Mouse (Mus musculus) midbrain, postnatal 0 days (tissue): Measurements from ENCODE around the gene Itga6. TPM values are rescaled to one million over a fixed set of nuclear protein-coding genes. Genes with fewer than 3 reads are reported as not detected.

Experiments
- ATAC-seq: fragments of 200-750 bp; cut with Nextera tagmentation; 2 replicates; pipeline ENCODE4 v1.8.0; 2017; ENCODE audit warnings: moderate number of reproducible peaks, mild to moderate bottlenecking, moderate TSS enrichment, moderate library complexity; ENCODE audit not compliant: low FRiP score
- DNase-seq: peaks from one replicate; pipeline ENCODE4 v3.0.0-alpha.2; 2015; ENCODE audit warnings: low spot score
- H3K27ac ChIP-seq: fragments of 300-500 bp; sonication (generic); 2 replicates; pipeline ENCODE4 v1.5.1; 2014; ENCODE audit warnings: low read depth, mild to moderate bottlenecking, low read length, mixed read lengths
- H3K27me3 ChIP-seq: fragments of 300-500 bp; sonication (generic); 2 replicates; pipeline ENCODE4 v1.6.1; 2014; ENCODE audit warnings: low read length, control low read depth, mixed read lengths; ENCODE audit not compliant: insufficient read depth
- H3K36me3 ChIP-seq: fragments of 300-500 bp; sonication (generic); 2 replicates; pipeline ENCODE4 v1.6.1; 2014; ENCODE audit warnings: low read length, control low read depth, mixed read lengths; ENCODE audit not compliant: insufficient read depth
- H3K4me1 ChIP-seq: fragments of 300-500 bp; sonication (generic); 2 replicates; pipeline ENCODE4 v1.6.1; 2014; ENCODE audit warnings: mild to moderate bottlenecking, control low read depth, antibody characterized with exemption, low read length, mixed read lengths; ENCODE audit not compliant: insufficient read depth
- H3K4me2 ChIP-seq: fragments of 300-500 bp; sonication (generic); 2 replicates; pipeline ENCODE4 v1.6.1; 2014; ENCODE audit warnings: low read depth, mild to moderate bottlenecking, low read length, mixed read lengths; ENCODE audit not compliant: poor library complexity, severe bottlenecking
- H3K4me3 ChIP-seq: fragments of 300-500 bp; sonication (generic); 2 replicates; pipeline ENCODE4 v1.5.1; 2014; ENCODE audit warnings: low read depth, mild to moderate bottlenecking, low read length, moderate library complexity
- H3K9ac ChIP-seq: fragments of 300-500 bp; sonication (generic); replicated peaks from 2 replicates; pipeline ENCODE4 v1.6.1; 2014; ENCODE audit warnings: mild to moderate bottlenecking, low read length, moderate library complexity, mixed read lengths; ENCODE audit not compliant: poor library complexity, severe bottlenecking
- H3K9me3 ChIP-seq: fragments of 300-500 bp; sonication (generic); 2 replicates; pipeline ENCODE4 v1.6.1; 2016; ENCODE audit warnings: low read length, control low read depth
- CTCF ChIP-seq: IDR thresholded peaks from 2 replicates; pipeline ENCODE4 v1.5.1; 2016; ENCODE audit warnings: antibody characterized with exemption, mild to moderate bottlenecking
- WGBS: fragments of 180-500 bp; shearing (Covaris S2); extraction: QIAGEN DNeasy Blood & Tissue Kit; methylation state at CpG from one replicate; pipeline ENCODE4 v1.1.7; 2014; 5-methylcytosine and 5-hydroxymethylcytosine counted together
- polyA plus RNA-seq: library from polyadenylated mRNA; unstranded; fragments of >200 nt; fragmentation: Nextera tagmentation; extraction: Ambion mirVana; gene quantifications from 2 replicates; pipeline ENCODE4 v1.2.1, GENCODE M21; 2015
- total RNA-seq: library from RNA; depleted of rRNA; stranded (reverse); fragments of >200 nt; gene quantifications from 2 replicates; pipeline ENCODE4 v1.2.3, GENCODE M21; 2014

Itga6 gene
- total and polyA plus RNA-seq, 2 experiments from 2014 or later, result 16.0 to 38.9 TPM

DNA sequence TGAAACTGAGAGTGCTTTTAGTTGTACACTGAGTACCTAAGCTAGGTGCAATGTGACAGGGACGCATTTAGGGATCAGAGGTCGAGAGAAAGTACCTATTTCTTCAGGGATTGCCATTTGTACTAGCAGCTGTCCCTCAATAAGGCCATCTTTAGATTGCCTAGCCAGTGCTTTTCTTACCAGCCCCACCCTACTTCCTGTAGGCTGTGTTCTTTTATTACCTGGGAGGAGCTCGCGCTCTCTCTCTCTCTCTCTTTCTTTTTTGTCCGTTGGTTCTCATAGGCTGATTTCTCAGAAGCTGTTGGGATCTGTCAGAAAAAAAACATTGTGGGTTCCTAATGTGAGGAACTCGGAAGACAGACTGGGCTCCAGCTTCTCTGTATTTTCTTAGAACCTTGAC lies 55.4 kb downstream of the Itga6 start:
- Histone ChIP-seq H3K36me3 (no peaks in the 10 kb centered on the region), H3K4me1 (no peaks in the 10 kb centered on the region), H3K27ac (no peak overlapping the region), H3K4me3 (no peak overlapping the region), H3K27me3 (no peaks in the 10 kb centered on the region), H3K9ac (no peak overlapping the region), H3K4me2 (no peak overlapping the region), H3K9me3 (no peaks in the 10 kb centered on the region)
- TF ChIP-seq CTCF, result no peak
- 86% methylated on average over 6 of the region's 6 CpGs for WGBS
- ATAC-seq, result no peak
- no peak for DNase-seq

DNA sequence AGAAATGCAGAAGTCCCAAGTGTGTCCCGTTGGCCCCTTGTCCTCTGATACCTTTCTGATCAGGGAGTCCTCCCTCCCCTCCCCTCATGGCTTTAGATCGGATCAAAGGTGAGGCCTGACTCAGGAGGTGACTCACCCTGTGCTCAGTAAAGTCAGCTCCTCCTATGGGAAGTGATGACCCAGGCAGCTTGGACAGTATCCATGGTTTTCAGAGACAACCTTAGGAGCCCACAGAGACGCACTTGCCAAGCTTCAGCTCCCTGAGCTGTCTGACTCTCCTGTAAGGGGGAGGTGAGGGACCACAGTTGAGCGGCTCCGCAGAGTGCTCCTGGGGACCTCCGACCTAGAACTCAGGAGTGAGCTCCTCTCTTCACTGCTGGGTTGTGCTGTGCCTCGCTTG lies 56.3 kb downstream of the Itga6 start:
- ATAC-seq, result no peak
- no peak overlapping the region for H3K9ac ChIP-seq
- H3K4me1 ChIP-seq, result no peaks in the 10 kb centered on the region

DNA sequence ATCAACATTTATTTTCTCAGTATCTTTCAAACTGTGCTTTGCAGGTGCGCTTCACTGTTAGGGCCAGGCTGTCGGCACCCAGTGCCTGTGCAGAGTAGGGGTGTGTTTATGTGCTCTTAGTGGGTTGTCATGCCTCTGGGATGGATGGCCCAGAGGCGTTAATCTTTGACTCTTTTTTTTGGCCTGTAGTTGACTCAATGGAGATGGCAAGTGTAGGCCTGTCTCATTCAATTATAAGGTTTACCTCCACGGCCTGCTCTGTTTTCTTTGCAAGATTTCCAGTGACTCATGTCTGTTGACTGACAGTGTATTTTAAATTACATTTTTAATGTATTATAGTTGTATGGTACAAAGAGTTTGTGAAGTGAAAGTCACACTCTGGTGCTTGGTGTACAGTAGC lies 56.7 kb downstream of the Itga6 start:
- Histone ChIP-seq H3K27ac (no peak overlapping the region), H3K9ac (no peak overlapping the region), H3K9me3 (no peaks in the 10 kb centered on the region), H3K4me3 (no peak overlapping the region), H3K4me1 (no peaks in the 10 kb centered on the region), H3K4me2 (no peak overlapping the region), H3K36me3 (no peaks in the 10 kb centered on the region), H3K27me3 (no peaks in the 10 kb centered on the region)
- ATAC-seq (no peak), DNase-seq (no peak)
- WGBS, result 78% methylated on average over 4 of the region's 4 CpGs
- TF ChIP-seq CTCF, result no peak

More for the DNA sequence above, 56.3 kb downstream of the Itga6 start:
- no peak overlapping the region for H3K27ac ChIP-seq
- no peak overlapping the region for H3K4me3 ChIP-seq
- WGBS, result 72% methylated on average over 7 of the region's 7 CpGs
- TF ChIP-seq CTCF, result no peak
- no peaks in the 10 kb centered on the region for H3K36me3 ChIP-seq
- H3K4me2 ChIP-seq, result no peak overlapping the region
- no peak for DNase-seq
- H3K9me3 ChIP-seq, result no peaks in the 10 kb centered on the region
- H3K27me3 ChIP-seq, result no peaks in the 10 kb centered on the region

DNA sequence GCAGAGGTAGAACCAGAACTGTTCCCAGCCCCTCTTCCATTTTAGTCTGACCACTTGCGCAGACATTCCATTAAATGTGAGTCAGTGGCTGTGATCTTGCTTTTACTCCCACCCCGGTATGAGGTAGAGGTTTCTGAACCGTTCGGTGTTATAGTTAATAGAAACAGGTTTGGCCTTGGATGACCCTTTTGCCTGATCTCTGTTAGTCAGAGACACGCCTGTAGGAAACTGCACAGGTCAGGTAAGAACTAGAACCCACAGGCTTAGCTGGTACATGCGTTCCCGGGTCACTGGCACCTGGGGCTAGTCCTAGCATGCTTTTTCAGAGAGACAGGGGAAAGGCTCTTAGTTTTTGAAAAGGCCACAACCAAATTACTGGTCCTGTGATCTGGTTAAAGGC lies 59.7 kb downstream of the Itga6 start:
- H3K9ac ChIP-seq, result no peak overlapping the region
- 91% methylated on average over 7 of the region's 7 CpGs for WGBS
- H3K4me1 ChIP-seq, result no peaks in the 10 kb centered on the region
- no peak for TF ChIP-seq CTCF
- H3K4me3 ChIP-seq, result no peak overlapping the region
- DNase-seq, result no peak
- H3K9me3 ChIP-seq, result no peaks in the 10 kb centered on the region
- H3K27me3 ChIP-seq, result no peaks in the 10 kb centered on the region
- no peaks in the 10 kb centered on the region for H3K36me3 ChIP-seq
- H3K27ac ChIP-seq, result no peak overlapping the region
- no peak overlapping the region for H3K4me2 ChIP-seq
- no peak for ATAC-seq

DNA sequence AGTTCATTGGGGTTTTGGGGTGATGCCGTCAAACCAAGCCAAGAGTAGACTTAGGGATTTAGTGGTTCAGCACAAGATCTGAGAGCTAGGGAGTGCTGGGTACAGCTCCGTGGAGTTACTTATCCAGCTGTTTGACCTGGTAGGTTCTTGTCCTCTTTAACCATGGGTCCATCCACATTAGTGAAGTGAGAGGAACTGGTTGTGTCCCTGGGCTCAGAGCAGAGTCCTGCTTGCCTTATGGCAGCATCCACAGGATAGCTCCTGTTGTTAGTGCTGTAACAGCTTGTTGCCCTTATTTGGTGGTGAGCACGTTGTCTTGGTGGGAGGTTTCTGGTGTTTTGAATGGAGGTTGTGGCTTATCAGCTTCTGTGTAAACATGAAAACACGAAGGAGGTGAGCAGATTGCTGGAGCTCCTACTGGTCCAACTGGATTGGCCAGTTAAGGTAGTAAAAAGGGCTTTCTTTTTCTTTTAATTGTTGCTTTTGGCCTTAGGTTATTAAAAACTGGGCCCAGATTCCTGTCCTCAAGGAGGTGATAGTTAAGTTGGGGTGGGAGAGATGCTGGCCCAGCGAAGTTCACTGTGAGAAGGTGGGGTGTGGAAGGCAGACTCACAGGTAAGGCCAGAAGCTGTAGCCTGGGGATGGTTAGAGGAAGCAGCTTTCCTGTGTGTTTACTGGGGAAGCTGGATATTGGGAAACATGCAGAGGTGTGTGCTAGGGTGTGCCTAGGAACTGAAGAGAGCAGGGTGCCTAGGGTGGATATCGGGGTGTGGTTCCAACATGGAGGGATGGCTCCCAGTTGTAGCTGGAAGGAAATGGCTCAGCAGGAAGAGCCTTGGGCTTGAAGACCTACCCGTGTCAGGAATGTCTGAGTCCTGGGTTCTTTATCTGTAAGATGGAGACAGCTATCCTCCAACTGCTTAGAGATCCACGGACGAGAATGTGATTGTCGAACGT lies 60.5 kb downstream of the Itga6 start:
- ATAC-seq, result no peak
- Histone ChIP-seq H3K4me3 (no peak overlapping the region), H3K27me3 (no peaks in the 10 kb centered on the region), H3K9me3 (no peaks in the 10 kb centered on the region), H3K4me1 (no peaks in the 10 kb centered on the region), H3K4me2 (no peak overlapping the region), H3K9ac (no peak overlapping the region), H3K27ac (no peak overlapping the region), H3K36me3 (no peaks in the 10 kb centered on the region)
- TF ChIP-seq CTCF, result no peak
- 76% methylated on average over 11 of the region's 11 CpGs for WGBS
- DNase-seq, result no peak

DNA sequence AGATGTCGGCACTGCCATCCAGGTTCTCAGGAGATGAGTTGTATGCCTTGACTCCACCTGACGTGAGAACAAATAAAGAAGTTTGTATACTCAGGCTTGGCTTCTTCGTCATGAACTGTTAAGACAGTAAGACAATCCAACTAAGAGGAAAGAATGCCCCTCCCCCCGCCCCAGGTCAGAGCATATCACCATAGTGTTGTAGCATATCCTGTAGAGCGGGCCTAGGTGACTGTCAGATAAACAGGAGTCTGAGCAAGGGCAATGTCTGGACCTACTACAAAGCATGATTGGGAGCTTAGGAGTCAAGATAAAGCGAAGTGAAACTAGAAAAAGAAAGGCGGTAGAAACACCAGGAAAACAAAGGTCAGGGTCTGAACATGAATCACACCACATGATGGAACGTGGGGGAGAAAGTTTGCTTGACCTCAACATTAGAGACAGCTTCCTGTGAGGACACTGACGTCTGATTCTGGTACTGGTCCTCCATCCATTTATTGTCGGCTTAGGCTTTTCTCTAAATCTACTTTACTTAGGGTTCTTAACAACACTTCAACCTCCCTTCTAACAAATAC lies 64.0 kb downstream of the Itga6 start:
- TF ChIP-seq CTCF, result no peak
- DNase-seq (no peak), ATAC-seq (no peak)
- Histone ChIP-seq H3K9ac (no peak overlapping the region), H3K27ac (no peak overlapping the region), H3K9me3 (no peaks in the 10 kb centered on the region), H3K4me1 (peaks cover 4% of the 10 kb centered on the region; the same call in 1 of the 2 replicates), H3K4me3 (no peak overlapping the region), H3K27me3 (no peaks in the 10 kb centered on the region), H3K36me3 (no peaks in the 10 kb centered on the region), H3K4me2 (no peak overlapping the region)
- WGBS, result 90% methylated on average over 10 of the region's 10 CpGs
